Mouse (Mus musculus) lung, embryonic 14.5 days (tissue): ENCODE measurements around the gene Sccpdh. TPM values are rescaled to one million over a fixed set of nuclear protein-coding genes. Genes with fewer than 3 reads are reported as not detected.
"Not testable (repeated sequence)": the region's sequence is repeated elsewhere in the genome, so short reads cannot be mapped to it uniquely, and the experiment has no call there.

Source experiments
- ATAC-seq: fragments of 200-750 bp; cut with Nextera tagmentation; 2 replicates; pipeline ENCODE4 v1.8.0; 2017; ENCODE audit warnings: mild to moderate bottlenecking, moderate TSS enrichment, moderate library complexity; ENCODE audit not compliant: insufficient read depth
- DNase-seq: peaks from one replicate; pipeline ENCODE4 v3.0.0-alpha.2; 2015
- H3K27ac ChIP-seq: fragments of 300-500 bp; sonication (generic); 2 replicates; pipeline ENCODE4 v1.5.1; 2014; ENCODE audit warnings: low read depth, mild to moderate bottlenecking, moderate library complexity
- H3K27me3 ChIP-seq: fragments of 300-500 bp; sonication (generic); 2 replicates; pipeline ENCODE4 v1.6.1; 2014; ENCODE audit warnings: low read length, control low read depth; ENCODE audit not compliant: insufficient read depth
- H3K36me3 ChIP-seq: fragments of 300-500 bp; sonication (generic); 2 replicates; pipeline ENCODE4 v1.6.1; 2014; ENCODE audit warnings: control low read depth; ENCODE audit not compliant: insufficient read depth
- H3K4me1 ChIP-seq: fragments of 300-500 bp; sonication (generic); 2 replicates; pipeline ENCODE4 v1.6.1; 2014; ENCODE audit warnings: antibody characterized with exemption, control low read depth; ENCODE audit not compliant: insufficient read depth
- H3K4me2 ChIP-seq: fragments of 300-500 bp; sonication (generic); 2 replicates; pipeline ENCODE4 v1.6.1; 2014; ENCODE audit warnings: mild to moderate bottlenecking
- H3K4me3 ChIP-seq: fragments of 300-500 bp; sonication (generic); 2 replicates; pipeline ENCODE4 v1.5.1; 2014; ENCODE audit warnings: low read depth, low read length
- H3K9ac ChIP-seq: fragments of 300-500 bp; sonication (generic); 2 replicates; pipeline ENCODE4 v1.6.1; 2014
- H3K9me3 ChIP-seq: fragments of 300-500 bp; sonication (generic); 2 replicates; pipeline ENCODE4 v1.6.1; 2016; ENCODE audit warnings: low read depth, low read length, control low read depth
- CTCF ChIP-seq: IDR thresholded peaks from 2 replicates; pipeline ENCODE4 v1.5.1; 2016; ENCODE audit warnings: antibody characterized with exemption, low read depth
- WGBS: fragments of 180-500 bp; shearing (Covaris S2); extraction: QIAGEN DNeasy Blood & Tissue Kit; methylation state at CpG from one replicate; pipeline ENCODE4 v1.1.7; 2014; 5-methylcytosine and 5-hydroxymethylcytosine counted together
- polyA plus RNA-seq: library from polyadenylated mRNA; unstranded; fragments of >200 nt; fragmentation: Nextera tagmentation; extraction: Ambion mirVana; gene quantifications from 2 replicates; pipeline ENCODE4 v1.2.1, GENCODE M21; 2014

The Sccpdh gene
- polyA plus RNA-seq, 1 experiment from 2014 or later = 69.9 TPM

GRCm38 (mm10) chr1:179668836-179669537 lies 977 bp downstream of the Sccpdh start:
- DNase-seq (peak; percentile 51), ATAC-seq (no peak)
- H3K27me3 ChIP-seq = no peaks in the 10 kb centered on the region
- no peak; the same call in 1 of the 2 replicates for TF ChIP-seq CTCF
- H3K4me3 ChIP-seq = peak overlapping the region; percentile 83
- peak overlapping the region; percentile 79 for H3K4me2 ChIP-seq
- H3K36me3 ChIP-seq = peaks cover 7% of the 10 kb centered on the region; the same call in 1 of the 2 replicates
- 20% methylated on average over 12 of the region's 12 CpGs for WGBS
- no peaks in the 10 kb centered on the region for H3K9me3 ChIP-seq
- peak overlapping the region; percentile 81 for H3K27ac ChIP-seq
- peak overlapping the region; percentile 86 for H3K9ac ChIP-seq
- no peaks in the 10 kb centered on the region for H3K4me1 ChIP-seq

- Histone ChIP-seq H3K9me3 (no peaks in the 10 kb centered on the region), H3K36me3 (peaks cover 33% of the 10 kb centered on the region)
- no peak for TF ChIP-seq CTCF
Measured at GRCm38 (mm10) chr1:179674355-179674754, 6.3 kb downstream of the Sccpdh start.

GRCm38 (mm10) chr1:179677031-179677430 lies 9.0 kb downstream of the Sccpdh start:
- no peak overlapping the region for H3K9ac ChIP-seq
- no peak overlapping the region for H3K27ac ChIP-seq
- peaks cover 49% of the 10 kb centered on the region for H3K36me3 ChIP-seq
- H3K4me2 ChIP-seq = no peak overlapping the region
- H3K4me3 ChIP-seq = no peak overlapping the region
- no peaks in the 10 kb centered on the region for H3K27me3 ChIP-seq
- no peak for TF ChIP-seq CTCF
- WGBS = 95% methylated on average over 2 of the region's 2 CpGs
- ATAC-seq (no peak), DNase-seq (no peak)
- no peaks in the 10 kb centered on the region for H3K4me1 ChIP-seq
- no peaks in the 10 kb centered on the region for H3K9me3 ChIP-seq

More at GRCm38 (mm10) chr1:179674355-179674754, 6.3 kb downstream of the Sccpdh start:
- DNase-seq (no peak), ATAC-seq (no peak)
- Histone ChIP-seq H3K4me1 (no peaks in the 10 kb centered on the region), H3K4me3 (no peak overlapping the region), H3K27ac (no peak overlapping the region), H3K9ac (no peak overlapping the region), H3K4me2 (no peak overlapping the region), H3K27me3 (no peaks in the 10 kb centered on the region)
- WGBS = 87% methylated on average over 3 of the region's 3 CpGs

DNA sequence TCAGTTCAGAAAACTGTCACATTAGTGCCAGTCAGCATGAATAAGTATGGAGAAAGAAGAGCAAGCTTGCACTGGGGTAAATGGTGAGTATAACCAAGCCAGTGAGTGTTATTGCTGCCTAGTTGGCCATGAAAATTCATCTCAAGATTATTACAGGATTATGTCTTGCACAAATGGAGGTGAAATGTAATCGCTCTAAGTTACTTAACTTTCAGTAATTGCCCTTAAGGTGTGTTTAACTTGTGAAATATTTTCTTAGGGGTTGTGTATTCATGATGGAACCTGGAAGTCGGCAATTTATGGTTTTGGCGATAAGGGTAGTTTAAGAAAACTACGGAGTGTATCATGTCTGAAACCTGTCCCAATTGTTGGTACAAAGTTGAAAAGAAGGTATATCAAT lies 11.3 kb downstream of the Sccpdh start:
- no peak for TF ChIP-seq CTCF
- WGBS = 93% methylated on average over 4 of the region's 4 CpGs

GRCm38 (mm10) chr1:179682753-179683152 lies 14.7 kb downstream of the Sccpdh start:
- WGBS = 69% methylated on average over 9 of the region's 10 CpGs
- not testable (repeated sequence) for DNase-seq, ATAC-seq, H3K4me2 ChIP-seq, H3K9ac ChIP-seq, H3K4me1 ChIP-seq, H3K4me3 ChIP-seq, H3K9me3 ChIP-seq, H3K27ac ChIP-seq, H3K27me3 ChIP-seq
- peaks cover 71% of the 10 kb centered on the region for H3K36me3 ChIP-seq

More for the DNA sequence above, 11.3 kb downstream of the Sccpdh start:
- ATAC-seq = no peak
- Histone ChIP-seq H3K9ac (no peak overlapping the region), H3K27me3 (no peaks in the 10 kb centered on the region), H3K27ac (no peak overlapping the region), H3K4me2 (no peak overlapping the region), H3K4me1 (no peaks in the 10 kb centered on the region), H3K36me3 (peaks cover 59% of the 10 kb centered on the region), H3K9me3 (no peaks in the 10 kb centered on the region), H3K4me3 (no peak overlapping the region)
- no peak for DNase-seq

DNA sequence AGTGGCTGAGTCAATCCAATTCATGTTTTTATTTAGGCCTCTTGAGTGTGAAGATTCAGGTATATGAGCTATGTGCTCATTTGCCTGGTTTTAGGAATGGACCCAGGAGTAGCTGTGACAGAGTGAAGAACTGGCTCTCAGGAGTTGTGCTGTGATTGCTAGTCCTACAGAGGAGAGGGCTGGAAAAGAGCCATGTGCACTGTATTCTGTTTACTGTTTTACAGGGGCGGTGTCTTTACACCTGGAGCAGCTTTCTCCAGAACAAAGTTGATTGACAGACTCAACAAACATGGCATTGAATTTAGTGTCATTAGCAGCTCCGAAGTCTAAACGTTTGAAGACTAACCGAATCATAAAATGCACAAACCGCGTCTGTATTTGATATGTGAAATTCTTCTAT lies 18.3 kb downstream of the Sccpdh start:
- peaks cover 51% of the 10 kb centered on the region for H3K36me3 ChIP-seq
- TF ChIP-seq CTCF = no peak
- no peak for DNase-seq
- no peaks in the 10 kb centered on the region for H3K27me3 ChIP-seq
- 78% methylated on average over 6 of the region's 6 CpGs for WGBS
- H3K9me3 ChIP-seq = no peaks in the 10 kb centered on the region
- H3K4me3 ChIP-seq = no peak overlapping the region
- no peak overlapping the region for H3K4me2 ChIP-seq
- no peak overlapping the region for H3K27ac ChIP-seq
- H3K9ac ChIP-seq = no peak overlapping the region
- H3K4me1 ChIP-seq = no peaks in the 10 kb centered on the region
- ATAC-seq = no peak

DNA sequence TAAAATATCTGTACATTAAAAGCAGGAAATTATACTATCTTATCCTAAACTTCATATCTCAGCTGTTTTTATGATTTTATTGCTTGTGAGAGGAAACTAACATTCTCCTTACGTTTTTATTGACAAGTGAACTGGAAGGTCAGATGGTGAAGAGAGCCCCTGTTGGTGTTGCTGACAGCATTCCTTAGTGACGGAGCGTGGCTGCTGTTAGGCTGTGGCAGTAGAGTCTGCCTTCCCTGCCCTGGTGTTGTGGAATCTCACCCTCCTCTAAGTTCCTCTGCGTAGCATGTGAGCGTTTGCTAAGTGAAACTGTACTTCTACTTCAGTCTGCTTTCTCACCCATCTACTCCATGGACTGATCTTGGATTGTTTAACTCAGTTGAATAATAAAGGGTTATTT lies 18.8 kb downstream of the Sccpdh start:
- Histone ChIP-seq H3K4me2 (no peak overlapping the region), H3K27me3 (no peaks in the 10 kb centered on the region), H3K9me3 (no peaks in the 10 kb centered on the region), H3K36me3 (peaks cover 48% of the 10 kb centered on the region), H3K4me3 (no peak overlapping the region), H3K4me1 (no peaks in the 10 kb centered on the region), H3K27ac (no peak overlapping the region), H3K9ac (no peak overlapping the region)
- ATAC-seq = no peak
- WGBS = 58% methylated on average over 5 of the region's 5 CpGs
- TF ChIP-seq CTCF = no peak
- no peak for DNase-seq
